Mouse (Mus musculus) c-Kit-positive CD71-positive TER-119-positive erythroid progenitor cells, embryonic 14.5 days (primary cell): Measurements from ENCODE around the gene Mfsd14a.
A peak's percentile ranks its signal among the peaks of the same experiment; 100 is the strongest.

Experiments used
- DNase-seq: peaks from one replicate; pipeline ENCODE4 v3.0.0-alpha.2; 2013; ENCODE audit warnings: low spot score

Gene Mfsd14a

DNA sequence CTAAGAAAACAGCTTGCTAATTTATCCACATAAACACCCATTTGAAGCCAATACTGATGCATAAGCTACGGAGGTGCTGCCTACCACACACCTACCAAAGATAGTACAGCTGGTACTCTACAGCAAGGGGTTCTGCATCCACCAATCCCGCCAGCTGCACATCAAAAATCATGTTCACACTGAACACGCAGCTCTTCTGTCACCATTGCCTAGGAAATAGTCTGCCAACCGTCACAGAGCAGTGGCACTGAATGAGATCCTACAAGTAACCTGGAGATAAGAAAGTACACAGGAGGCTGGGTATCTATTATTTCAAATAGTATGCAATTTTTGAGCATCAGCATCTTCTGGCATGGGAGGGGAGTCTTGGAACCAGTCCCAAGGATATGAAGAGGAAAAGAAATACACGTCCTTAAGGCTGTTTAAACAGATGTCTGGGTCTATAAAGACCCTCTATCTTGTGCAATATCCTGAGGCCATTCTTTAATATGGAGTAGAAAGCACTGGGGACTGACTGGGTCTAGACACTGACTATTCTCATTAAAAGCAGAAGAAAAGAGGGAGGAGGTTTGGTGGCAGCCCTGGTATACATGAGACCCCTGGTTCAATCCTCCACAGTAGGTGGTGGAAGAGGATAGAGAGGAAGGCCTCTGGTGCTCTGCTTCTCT is 9.1 kb downstream of the Mfsd14a start:
- no peak for DNase-seq

DNA sequence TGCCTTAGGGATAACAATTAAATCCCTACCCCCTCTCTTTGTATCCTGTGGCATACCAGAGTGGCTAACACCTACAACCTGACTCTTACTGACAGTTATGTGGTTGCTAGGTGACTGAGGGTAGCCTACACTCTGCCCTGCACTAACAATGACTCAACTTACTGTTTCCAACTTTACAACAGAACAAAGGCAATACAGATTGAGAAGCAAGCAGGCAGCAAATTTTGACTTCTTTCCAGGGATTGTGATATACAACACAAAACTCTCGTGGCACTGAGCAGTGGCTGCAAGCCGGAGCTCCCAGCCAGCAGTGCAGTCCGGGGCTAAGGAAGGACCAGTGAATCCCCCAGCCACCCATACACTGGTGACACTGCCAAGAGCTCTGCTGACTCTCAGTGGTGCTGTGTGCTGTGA is 10.4 kb downstream of the Mfsd14a start:
- no peak for DNase-seq

DNA sequence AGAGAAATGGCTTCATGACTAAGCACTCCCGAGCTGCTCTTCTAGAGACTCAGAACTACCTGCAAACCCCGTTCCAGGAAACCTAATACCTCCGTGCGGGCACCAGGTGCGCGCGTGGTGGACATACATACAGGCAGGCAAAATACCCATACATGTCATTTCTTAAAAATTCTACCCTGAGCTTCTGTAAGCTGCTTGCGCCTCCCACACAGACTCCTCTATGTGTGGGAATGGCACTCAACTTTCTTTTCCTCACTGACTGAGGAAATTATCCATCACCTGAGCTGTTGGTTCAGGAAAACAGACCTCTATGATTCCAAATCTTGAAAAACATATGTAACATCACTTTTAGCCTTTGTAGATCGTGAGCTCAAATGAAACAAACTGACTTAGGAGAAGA is 11.8 kb downstream of the Mfsd14a start:
- no peak for DNase-seq

DNA sequence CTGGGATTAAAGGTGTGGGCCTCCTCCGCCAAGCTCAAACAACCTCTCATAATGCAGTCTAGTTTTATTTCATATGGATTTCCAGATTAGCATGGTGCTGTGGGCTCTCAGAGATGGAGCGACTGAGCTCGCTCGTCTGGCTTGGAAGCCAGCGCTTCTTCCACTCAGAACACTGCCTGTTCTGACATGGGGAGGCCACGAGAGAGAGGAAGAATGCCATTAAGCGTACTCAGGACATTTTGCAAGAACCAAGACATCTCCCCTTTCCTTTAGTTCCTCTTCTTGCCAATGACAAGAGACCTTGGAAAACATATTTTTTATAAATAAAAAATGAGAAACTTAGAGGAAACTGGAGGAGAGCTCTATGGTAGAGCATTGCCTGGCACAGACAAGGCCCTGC is 13.7 kb downstream of the Mfsd14a start:
- DNase-seq = no peak

DNA sequence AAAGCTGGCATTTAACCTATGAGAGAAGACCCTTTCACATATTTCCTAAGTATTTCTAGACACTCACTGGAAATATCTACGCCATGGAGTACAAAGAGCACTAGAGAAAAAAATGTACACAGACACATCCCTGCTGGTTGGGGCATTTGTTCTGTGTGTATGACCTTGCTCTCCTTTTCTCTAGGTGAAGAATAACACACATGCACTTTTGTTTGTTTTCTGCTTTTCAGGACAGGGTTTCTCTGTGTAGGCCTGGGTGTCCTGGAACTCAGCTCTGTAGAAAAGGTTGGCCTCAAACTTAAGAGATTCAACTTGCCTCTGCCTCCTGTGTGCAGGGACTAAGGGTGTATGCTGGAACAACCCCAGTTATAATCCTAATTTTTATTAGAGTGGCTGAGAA is 16.1 kb downstream of the Mfsd14a start:
- DNase-seq = no peak

DNA sequence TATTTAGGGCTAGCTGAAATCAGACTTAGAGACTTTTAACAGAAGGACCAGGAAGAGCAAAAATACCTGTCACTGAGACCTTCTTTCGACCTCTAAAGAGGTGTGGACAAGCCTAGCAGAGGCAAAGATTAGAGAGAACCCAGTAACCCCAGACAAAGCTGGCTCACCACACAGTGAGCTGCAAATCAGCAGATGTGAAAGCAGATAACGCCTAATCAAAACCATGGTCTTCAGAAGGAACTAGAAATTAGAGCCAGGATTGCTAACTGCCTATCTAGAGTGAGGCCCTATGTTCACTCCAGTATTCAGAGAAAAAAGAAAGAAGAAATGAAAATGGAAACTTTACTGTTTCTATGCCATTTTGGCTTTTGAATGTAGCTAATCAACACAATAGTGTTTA is 20.1 kb downstream of the Mfsd14a start:
- DNase-seq = no peak

DNA sequence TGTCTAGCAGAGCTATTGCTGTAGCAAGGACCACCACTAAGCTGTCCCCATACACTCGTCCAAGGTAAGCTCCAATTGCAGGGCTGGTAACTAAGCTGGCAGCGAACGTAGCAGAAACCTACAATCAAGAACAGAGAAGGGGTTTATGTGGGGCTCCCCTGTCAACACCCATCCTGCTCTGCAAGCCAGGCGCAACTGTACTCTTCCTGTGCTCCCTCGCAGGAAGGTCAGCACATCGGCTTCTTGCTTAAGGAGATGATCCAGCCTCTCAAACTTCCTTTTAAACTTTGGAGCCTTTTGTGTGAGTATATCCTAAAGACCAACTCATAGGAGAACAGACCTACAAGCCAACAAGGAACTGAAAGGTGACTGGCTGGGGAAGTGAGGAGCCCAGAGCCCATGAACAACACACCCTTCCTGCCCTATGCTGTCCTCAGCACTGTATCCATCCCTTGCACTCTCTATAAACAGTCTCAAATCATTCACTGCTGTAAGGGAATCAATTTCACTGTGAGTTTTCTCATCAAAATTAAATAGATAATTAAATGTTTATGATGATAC is 20.6 kb downstream of the Mfsd14a start:
- no peak for DNase-seq

DNA sequence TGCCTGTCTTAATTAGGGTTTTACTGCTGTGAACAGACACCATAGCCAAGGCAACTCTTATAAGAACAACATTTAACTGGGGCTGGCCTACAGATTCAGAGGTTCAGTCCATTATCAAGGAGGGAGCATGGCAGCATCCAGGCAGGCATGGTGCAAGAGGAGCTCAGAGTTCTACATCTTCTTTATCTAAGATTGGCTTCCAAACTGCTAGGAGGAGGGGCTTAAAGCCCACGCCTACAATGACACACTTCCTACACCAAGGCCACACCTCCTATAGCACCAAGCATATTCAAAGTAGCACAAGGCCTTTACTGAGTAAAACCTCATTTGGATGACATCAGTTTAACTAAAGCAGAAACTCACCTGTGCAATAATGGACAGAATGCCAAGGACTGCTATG is 22.5 kb downstream of the Mfsd14a start:
- no peak for DNase-seq

DNA sequence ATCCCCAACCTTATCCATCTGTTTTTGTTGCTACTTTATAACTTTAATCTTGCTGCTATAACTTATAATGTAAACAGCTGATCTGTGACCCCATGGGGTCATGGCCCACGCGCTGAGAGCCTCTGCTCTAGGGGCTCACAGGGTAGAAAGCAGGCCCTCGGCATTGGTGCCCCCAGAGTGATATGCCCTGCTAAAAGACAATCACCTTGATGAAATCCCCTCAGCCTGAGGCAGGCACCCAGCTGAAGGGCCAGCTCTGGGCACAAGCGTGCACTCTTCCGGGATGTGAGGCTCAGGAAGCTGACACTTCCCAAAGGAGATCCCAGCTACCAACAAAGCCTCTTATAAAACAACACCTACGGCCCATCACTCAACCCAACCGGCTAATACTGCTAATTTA is 23.9 kb downstream of the Mfsd14a start:
- DNase-seq = no peak

DNA sequence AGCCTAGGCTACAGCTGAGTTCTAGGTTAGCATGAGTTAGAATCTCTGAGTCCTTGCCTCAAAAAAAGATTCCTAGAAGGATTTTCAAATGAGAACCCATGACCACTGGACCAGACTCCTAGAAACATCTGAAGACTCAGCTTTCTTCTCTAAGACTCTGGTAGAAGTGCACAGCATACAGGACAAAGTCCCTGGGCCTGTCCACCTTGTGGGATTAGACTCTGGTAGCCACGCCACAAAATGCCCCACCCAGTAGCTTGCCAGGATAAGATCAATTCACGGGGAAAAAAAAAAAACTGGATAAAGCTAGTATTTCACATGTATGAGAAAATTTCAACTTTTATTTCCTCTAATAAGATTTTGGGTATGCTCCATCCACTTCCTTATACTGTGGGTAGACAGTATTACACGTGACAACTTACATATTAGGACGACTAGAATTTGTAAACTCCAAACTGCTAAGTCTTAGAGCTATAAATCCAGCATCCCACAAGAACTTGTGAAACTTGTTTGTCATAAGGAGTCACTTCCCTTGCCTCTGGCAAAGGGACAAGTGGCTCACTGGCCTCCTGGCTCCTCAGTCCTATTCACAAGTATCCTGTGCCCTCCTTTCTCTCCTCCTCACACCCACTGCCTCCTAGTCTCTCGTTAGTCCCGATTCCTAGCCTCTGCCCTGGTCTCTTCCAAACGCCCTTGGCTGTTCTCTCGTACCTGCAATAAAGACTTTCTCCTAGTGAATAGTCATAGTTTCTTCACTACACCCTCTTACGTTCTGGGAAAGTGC is 24.6 kb downstream of the Mfsd14a start:
- no peak for DNase-seq

DNA sequence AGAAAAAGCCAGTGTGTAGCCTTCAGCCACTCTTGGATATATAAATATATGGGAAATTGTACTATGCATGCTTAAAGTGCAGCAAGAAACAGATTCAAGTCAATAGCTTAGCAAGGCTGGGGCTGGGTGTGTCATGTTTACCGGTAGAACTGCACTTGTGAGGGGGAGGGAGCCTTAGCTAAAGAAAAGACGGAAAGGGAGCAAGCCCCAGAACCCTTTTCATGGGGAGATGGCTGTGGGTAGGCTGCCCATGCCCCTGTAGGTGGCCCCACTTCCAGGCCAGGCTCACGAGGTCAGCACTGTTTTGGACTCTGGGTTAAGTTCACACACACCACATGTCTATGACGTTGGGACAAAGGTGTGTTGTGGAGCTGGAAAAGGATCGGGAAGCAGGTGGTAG is 26.7 kb downstream of the Mfsd14a start:
- DNase-seq = no peak

DNA sequence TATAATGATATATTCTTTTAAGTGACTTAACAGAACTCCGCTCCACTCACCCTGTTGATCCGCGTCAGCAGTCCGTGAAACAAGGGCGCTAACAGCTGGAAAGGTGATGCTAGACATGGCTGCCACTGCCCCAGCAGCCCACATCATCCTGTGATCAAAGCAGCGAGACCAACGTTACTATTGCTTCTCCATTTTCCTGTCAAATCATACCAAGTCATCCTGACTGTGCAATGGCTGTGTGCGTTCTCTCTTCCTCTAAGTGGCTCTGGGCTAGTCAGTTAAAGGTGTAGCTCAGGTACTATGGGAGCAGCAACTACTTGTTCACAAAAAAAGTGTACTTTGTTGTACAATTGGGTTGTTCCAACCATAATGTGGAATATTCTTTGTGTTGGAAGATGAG is 27.6 kb downstream of the Mfsd14a start:
- DNase-seq = no peak

DNA sequence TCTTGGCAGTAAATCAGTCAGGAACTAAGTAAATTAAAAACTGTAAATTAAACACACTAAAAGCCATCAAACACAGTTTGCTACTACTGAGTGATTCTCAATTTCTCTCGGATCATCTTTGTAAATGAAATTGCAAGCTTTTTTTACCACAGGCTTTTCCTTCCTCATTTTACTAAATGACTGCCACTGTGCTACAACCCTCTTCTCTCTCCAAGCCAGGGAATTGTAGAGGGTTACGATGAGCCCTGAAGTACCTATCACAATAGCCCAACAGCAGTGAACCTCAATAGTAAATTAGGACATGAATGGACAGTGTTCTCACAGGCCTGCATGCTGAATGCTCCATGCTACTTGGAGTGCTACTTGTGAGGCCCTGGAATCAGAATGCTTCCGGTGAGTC is 28.4 kb downstream of the Mfsd14a start:
- no peak for DNase-seq

DNA sequence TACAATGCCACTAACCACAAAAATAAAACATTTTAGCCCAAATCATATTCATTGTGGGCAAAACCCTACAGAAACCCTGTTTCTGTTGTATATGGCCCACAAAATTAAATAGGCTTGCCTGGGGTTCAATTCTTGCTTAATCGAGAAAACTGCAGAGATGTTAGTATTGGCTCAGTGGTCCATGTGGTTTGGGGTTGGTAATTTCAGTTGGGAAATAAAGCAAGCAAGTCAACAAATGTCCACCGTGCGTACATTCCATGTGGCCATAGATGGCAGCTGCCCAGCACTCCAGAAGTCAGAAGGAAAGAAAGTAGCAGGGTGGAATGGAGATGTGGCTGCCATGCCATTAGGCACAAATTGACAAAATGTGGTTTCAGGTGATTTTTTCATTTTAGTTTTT is 29.5 kb downstream of the Mfsd14a start:
- no peak for DNase-seq

DNA sequence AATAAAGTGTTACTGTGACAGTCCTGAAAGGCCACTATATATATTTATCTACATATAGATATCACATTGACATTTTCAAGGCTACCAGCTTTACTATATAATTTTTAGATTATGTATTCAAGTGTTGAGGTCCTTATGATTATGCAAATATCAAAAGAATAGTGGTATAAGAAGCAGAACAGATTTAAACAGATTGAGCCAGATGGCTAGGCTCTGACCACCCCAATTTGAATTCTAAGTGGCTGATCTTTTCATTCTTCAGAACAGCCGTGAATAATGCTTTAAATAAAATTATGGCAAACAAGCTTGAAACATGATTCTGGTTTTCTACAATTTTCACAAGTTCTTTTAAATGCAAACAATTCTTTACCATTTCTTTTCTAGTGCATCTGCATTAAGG is 31.0 kb downstream of the Mfsd14a start:
- no peak for DNase-seq

DNA sequence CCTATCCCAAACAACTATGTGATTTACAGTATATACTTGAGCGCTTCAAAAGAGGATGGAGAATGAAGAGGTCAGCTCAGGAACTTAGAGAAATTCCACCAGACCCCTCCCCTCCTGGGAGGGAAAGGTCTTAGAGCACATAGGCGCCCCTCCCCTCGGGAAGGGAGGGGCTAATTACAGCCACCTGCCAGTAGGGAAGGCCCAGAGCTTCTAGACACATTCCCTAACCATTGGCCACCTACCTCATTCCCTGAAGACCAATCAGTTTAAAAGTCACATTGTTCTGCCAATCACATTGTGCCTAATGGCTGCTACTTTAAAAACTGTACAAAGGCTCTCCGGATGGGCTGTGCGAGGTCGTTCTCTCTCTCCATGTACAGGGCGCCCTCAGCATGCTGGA is 39.8 kb downstream of the Mfsd14a start:
- no peak for DNase-seq

DNA sequence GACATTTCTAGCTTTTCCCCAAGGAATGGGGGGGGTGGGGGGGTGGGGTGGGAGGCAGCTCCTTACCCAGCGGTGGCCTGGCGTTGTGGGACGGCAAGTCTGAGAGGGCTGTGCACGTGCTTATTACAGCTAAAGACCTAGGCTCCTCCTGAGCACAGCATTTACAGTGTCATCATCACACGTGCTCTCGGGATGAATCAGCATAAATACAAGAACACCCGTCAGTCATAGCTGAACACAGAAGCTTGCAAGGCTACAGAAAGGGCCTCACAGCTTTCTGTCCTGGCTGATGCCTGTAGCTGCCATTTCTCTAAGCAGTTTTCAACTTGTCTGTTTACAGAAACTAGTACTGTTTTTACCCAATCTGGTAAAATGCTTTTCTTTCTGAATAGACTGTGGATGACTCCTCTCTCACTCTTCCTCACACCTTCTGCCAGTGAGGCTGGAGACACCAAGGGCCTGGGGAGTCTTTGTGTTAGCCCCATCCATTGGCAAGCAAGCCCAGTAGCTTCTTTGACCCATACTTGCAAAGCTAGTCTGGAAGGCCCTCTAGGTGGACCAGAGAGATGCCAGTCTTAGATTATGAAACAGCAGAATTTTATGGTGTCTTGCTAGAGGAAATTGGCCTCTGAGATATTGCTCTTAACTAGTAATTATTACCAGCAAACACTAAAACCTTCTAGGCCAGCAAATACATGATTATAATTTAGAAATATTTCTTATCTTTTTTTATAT is 41.7 kb downstream of the Mfsd14a start:
- DNase-seq = peak; percentile 59

DNA sequence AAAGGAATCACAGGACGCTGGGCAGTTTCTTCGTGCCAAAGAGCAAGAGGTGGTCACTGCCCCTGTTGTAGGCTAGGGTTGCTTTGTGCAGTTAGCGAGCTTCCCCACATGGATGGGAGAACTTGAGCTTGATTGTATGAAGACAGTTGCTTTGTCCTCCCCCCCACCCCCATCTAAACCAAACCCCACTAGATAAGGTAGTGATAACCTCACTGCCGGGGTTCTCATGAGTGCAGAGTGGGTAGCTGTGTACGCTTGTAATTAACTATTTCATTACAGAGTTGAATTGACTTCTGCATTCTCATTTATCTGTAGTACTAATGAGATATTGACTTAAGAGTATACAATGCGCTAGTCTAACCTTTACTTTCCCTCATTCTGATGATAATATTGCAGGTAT is 43.6 kb downstream of the Mfsd14a start:
- no peak for DNase-seq

DNA sequence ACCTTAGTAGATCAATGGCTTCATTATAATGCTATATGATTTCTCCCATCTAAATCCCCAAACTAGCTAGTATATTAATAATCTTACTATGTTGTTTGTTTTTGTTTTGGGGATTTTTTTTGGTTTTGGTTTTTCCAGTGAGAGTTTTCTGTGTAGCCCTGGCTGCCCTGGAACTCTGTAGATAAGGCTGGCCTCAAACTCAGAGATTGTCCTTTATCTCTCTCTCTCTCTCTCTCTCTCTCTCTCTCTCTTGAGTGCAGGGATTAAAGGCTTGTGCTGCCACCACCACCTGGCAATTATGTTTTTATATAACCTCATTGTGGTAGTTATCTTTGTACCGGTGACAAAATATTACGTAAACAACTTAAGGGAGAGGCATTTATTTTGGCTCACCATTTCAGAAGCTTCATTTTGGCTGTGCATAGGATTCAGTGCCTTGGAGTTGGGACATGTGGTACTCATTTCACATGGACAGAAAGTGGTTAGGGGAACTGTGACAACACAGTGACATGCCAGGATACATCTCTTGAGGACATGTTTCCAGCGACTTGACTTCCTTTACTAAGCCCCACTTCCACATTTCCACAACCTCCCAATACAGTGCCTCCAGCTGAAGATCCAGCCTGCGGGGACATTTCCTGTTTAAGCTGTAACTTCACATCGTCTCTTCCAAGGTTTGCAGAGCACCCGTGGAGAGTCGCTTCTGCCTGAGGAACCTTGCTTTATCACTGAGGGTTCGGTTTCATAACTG is 47.0 kb downstream of the Mfsd14a start:
- DNase-seq = no peak

DNA sequence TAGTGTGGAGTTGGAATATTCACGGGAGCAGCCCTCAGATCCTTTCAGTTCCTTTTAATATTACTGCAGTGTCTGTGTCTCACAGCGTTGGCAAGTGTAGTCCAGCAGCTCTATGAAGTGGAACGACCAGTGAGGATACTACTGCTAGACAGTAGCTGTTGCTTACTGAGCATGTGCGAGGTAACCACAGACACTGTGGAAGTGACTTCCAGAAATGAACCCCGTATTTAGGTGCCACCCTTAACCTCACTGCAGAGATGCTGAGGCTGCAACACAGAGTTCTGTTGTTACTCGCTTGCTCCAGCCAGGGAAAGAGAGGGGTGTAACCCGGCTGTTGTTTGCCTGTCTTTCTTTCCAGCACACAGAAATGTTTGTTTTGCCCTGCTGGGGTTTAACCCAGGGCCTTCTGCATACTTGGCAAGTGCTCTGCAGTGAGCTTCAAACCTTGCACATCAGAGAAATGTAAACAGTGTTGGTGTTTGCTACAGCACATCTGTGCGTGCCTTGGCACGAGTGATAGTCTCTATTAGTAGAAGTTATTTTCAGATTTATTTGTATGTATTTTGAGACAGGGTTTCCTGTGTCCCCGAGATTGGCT is 48.1 kb downstream of the Mfsd14a start, which contains the start of gene Trmt13:
TSS of gene Trmt13 (minus strand) at position 293 of the 598 bp plus-strand sequence.
- DNase-seq = no peak

DNA sequence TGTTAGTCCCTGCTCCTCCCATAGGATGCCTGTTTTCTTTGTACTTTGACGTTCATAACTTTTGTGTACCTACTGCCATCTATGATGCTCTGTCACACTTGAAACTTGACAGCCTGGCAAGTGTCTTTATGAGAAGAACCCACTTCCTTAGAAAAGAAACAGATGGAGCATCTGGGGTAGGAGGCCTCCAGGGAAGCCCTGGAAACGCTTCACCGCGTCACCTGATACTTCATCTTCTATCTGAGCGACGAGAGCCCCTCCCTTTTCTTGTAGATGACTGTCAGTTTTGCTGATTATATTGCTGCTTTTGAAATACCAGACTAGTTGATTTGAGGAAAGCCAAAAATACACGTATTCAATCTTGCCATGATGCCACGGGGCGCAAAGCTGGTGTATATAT is 57.9 kb downstream of the Mfsd14a start:
- DNase-seq = no peak

DNA sequence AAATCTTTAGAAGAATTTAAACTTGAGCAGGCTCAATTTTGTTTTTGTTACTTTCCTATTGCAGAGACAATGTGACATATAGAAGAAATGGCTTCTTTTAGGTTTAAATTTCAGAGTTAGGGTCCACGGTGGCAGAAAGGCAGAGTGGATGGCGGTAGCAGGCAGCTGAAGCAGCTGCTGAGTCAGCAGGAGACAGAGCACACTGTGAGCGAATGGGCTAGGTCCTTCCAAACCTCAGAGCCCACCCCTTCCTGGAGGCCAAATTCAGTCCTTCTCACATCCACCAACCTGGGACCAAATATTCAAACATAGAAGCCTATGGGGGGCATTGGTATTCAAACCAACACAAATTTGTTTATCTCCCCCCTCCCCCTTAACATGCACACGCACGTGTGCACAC is 60.7 kb downstream of the Mfsd14a start:
- DNase-seq = no peak
